Mouse (Mus musculus): ENCODE data around the gene Nid1.
A peak's percentile ranks its signal among the peaks of the same experiment; 100 is the strongest.
"Not testable (repeated sequence)": the region's sequence is repeated elsewhere in the genome, so short reads cannot be mapped to it uniquely, and the experiment has no call there.

The Nid1 gene

GRCm38 (mm10) chr13:13437460-13438015 lies at the start of gene Nid1:
TSS of gene Nid1 (plus strand) at chr13:13437551.
- DNase-seq (ENCODE audit: low read depth, low spot score) = not testable (repeated sequence)

DNA sequence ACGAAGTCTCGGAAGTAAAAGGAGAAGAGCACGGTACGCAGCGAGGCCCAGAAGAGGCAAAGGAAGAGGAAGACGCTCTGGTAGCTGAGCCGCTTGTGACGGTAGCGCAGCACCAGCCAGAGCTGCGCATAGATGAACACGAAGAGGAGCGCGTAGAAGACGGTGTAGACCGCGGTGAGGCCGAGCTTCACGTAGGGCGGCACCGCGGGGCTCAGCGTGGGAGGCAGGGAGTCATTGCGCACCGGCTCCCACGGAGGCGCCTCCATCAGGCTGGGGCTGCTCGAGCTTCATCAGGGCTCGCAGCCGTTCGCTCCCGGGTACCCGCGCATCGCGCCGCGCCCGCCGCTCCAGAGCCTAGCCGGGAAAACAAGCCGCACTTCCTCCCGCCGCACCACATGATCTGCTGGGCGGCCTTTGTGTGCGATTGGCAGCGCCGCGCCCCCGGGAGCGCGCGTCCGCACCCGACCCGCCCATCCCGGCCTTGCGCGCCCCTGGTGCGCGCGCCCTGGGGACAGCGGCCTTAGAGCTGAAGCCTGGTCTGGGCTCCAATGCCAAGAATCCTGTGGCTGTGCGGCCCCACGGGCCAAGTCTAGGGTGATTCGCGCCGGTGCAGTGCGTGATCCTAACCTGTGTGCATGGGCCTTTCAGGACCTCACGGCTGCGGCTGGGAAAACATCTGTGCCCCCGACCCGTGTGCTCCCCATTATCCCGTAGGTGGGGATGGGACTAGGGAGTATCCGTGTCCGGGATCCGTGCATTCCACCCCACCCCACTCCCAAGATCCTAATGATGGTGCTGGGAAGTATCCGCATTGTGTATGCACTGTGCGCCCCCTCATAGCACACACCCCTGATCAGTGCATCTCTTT lies 43.9 kb upstream of the Nid1 start, which contains the start of gene Gpr137b:
Gene Gpr137b, minus strand, starts transcription at position 787 of the 868 bp plus-strand sequence.
- peak; percentile 60 for DNase-seq (ENCODE audit: low read depth, low spot score)

DNA sequence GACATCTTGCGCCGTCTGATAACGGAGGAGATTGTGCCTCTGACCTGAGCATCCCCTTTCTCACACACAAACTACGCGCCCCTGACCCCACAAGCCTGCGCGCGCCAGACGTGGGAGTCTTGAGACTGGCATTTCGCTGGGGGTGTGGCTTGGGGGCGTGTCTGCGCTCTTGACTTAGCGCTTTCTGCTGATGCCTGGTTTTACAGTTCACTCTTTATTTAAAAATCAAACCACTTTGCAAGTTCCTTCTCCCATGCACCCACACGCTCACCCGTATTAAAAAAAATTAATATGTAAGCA lies 43.3 kb upstream of the Nid1 start:
- peak; percentile 69 for DNase-seq (ENCODE audit: low read depth, low spot score)

GRCm38 (mm10) chr13:13400851-13401250 lies 36.5 kb upstream of the Nid1 start:
- not testable (repeated sequence) for DNase-seq (ENCODE audit: low read depth, low spot score)

DNA sequence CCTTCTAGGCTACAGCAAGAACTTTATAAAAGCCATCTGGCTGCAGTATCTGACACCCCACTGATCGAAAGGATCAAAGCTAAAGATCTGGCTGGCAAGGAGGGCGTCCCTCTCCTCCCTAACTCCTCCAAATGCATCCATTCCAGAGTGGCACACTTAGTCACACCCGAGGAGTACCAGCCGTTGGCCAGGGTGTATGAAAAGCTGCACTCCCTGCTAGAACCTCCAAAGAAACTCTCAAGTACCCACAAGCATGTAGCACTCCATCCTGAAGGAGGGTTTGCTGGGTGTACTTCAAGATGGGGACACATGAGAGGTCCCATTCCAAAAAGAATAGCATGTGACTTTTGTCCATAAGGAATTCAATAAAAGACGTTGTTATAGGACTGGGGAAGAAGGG lies 34.5 kb upstream of the Nid1 start:
- DNase-seq (ENCODE audit: low read depth, low spot score) = not testable (repeated sequence)

DNA sequence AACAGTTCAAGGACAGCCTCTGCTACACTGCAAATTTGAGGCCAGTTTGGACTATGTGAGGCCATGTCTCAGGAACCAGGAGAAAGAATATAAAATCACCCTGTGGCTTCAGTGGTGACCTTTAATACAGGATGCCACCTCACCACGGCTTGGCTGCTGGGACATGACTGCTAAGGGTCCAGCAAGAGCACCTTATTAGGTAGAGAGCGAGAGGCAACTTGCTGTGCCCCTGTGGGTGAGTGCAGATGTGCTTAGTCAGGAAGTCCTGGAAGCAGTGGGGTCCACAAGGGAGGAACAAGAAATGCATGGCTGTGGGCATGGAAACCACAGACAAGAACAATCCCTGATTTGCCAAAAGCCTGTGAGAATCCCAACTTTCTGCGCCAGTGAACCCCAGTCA lies 34.0 kb upstream of the Nid1 start:
- DNase-seq (ENCODE audit: low read depth, low spot score) = not testable (repeated sequence)

DNA sequence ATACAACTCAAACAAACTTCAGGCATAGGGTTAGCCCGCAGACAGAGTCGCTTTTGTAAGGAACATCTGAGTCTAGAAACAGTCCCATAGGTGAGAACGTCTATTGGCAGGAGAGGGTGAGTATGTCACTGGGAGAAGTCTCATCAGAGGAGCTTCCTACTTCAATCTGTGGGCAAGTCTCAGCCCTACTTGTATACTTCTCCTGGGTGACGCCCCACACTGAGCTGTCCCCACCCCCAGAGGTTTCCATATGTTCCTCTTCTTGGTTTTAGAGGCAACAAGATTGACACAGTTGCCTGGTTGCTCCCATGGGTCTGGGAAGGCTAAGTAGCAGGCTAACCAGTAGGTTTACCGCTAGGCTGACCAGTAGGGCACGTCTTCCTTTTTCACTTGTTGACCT lies 33.5 kb upstream of the Nid1 start:
- DNase-seq (ENCODE audit: low read depth, low spot score) = not testable (repeated sequence)

DNA sequence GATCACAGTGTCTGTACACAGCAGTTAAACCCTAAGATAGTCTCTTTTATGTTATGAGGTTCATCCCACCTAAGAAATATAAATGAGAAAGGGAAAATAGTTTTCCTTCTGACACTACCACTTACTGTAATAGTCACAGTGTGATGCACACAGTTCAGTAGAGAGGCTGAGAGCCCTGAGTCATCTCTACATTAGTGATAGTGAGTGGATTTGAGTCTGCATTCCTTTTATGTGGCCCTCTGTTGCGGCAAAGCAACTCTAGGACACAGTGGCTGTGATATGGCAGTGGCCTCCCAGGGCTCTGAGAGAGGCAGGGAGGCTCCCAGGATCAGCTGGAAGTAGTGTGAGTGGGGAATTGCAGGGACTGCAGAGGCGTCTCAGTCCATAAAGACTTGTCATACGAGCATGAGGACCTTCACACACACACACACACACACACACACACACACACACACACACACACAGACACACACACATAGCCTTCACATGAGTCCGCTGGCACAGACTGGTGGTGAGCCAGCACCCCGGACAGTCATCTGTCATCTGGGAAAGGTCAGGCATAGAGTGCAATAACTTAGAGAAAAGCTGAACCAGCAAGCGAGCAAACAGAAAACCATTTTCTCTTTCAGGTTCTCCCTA lies 32.7 kb upstream of the Nid1 start:
- DNase-seq (ENCODE audit: low read depth, low spot score) = not testable (repeated sequence)

GRCm38 (mm10) chr13:13405511-13405910 lies 31.8 kb upstream of the Nid1 start:
- DNase-seq (ENCODE audit: low read depth, low spot score) = not testable (repeated sequence)

DNA sequence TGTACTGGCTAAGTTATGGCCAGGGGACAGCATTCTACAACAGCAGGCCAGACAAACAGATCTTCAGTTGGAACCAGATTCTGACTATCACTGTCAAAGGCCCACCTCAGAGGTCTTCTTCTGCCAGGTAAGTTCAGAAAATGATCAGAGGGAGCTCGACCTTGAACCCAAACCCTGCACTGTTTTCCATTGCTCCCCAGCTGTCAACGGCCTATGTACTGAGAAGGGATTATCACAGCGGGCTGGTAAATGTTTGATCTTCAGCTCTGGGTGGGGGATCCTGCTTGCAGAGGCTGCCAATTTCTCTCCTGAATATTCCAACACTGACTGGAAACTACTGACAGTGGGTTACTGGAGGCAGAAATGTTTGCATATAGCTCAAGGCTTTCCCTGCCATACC lies 23.1 kb upstream of the Nid1 start:
- no peak for DNase-seq (ENCODE audit: low read depth, low spot score)

DNA sequence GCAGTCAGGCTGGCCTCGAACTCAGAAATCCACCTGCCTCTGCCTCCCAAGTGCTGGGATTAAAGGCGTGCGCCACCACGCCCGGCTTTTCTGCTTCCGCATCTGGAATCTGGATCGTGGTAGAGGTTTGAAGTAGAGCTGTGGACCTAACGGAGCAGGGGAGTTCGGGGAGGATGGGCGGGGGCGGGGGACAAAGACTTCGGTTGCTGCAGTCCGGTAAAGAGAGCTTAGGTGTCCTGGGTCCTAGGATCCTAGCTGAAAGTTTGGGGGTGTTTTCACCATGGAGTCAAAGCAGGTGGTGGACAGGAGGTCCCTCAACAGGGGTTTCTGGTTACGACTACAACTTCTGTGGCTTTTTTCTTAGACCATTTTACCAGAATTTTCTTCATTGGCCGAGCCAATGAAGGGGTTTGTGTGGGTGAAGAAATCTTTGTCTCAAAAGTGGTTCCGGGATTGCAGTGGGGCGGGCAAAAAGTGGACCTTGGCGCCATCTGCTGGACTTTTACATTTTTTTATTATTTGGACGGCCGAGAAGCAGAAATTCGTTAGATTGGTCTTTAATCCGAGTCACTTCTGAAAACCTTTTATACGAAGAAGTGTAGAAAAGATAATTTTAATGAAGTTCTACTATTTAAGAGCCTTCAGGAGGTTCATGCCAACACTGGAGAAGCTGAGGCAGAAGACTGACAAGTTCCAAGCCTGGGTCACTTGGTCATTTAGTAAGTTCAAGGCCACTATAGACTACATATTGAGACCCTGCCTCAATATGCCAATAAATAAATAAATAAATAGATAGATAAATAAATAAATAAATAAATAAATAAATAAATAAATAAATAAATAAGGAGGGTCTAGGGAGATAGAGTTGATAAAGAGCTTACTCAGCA lies 22.0 kb upstream of the Nid1 start:
- peak; percentile 69 for DNase-seq (ENCODE audit: low read depth, low spot score)

GRCm38 (mm10) chr13:13416007-13416337 lies 21.4 kb upstream of the Nid1 start:
- DNase-seq (ENCODE audit: low read depth, low spot score) = not testable (repeated sequence)

- not testable (repeated sequence) for DNase-seq (ENCODE audit: low read depth, low spot score)
These were observed 18.5 kb upstream of the Nid1 start for GRCm38 (mm10) chr13:13418859-13419258.

- not testable (repeated sequence) for DNase-seq (ENCODE audit: low read depth, low spot score)
These were observed 14.1 kb upstream of the Nid1 start for GRCm38 (mm10) chr13:13423301-13423700.

DNA sequence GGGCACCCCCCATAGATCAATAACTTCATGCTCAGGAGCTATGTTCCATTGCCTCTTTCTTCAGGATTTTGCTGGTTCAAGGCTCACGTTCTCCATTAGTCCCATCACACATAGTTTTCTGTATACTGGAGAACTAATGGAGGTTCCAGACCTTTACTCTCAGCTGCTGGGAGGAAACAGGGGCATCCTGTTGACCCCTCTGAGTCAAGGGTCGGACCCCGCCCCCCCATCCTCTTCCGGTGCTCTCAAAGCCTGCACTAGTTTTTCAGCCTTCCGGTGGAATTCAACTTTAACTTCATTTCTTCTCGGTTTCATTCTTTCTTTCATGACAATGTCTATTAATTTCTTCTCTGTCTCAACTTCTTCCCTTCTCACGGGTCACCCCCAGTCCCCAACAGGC lies 1.2 kb upstream of the Nid1 start:
- DNase-seq (ENCODE audit: low read depth, low spot score) = not testable (repeated sequence)

DNA sequence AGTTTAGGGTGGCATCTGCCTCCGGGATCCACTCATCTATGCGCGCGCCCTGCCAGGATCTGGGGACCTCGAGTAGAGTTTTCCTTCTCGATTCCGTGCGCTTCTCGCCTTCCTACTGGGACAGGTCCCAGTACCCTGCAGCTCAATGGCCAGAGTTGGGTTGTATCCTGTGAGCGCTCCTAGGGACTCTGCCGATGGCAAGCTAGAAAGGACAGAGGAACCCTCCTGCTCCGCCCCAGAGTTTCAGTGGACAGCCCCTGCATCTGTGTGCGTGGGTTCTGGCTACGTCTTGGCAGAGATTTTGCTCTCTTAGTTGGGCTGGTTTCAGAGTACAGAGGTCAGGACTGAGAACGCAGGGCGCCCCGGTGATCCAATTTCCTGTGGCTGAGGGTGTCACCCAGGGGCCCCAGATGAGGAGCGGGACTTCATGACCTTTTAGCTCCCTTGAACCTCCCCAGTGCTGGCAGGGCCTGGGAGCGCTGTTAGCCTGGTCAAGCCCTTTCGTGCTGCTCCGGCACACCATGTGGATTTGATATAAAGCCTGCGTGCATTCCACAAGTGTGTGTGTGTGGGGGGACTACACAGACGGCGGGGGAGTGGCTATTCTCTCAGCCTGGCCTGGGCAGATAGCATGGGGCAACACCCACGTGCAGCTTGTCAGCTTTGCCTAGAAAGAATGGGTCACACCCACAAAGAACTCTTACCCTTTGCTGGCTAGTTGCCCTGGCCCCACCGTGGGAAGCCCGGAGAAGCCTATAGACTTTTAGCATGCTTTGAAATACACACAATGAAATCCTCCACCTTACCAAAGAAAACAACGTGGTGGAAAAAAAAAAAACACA lies 982 bp downstream of the Nid1 start:
- not testable (repeated sequence) for DNase-seq (ENCODE audit: low read depth, low spot score)

- DNase-seq (ENCODE audit: low read depth, low spot score) = not testable (repeated sequence)
These were observed 8.2 kb downstream of the Nid1 start for GRCm38 (mm10) chr13:13445601-13446000.

DNA sequence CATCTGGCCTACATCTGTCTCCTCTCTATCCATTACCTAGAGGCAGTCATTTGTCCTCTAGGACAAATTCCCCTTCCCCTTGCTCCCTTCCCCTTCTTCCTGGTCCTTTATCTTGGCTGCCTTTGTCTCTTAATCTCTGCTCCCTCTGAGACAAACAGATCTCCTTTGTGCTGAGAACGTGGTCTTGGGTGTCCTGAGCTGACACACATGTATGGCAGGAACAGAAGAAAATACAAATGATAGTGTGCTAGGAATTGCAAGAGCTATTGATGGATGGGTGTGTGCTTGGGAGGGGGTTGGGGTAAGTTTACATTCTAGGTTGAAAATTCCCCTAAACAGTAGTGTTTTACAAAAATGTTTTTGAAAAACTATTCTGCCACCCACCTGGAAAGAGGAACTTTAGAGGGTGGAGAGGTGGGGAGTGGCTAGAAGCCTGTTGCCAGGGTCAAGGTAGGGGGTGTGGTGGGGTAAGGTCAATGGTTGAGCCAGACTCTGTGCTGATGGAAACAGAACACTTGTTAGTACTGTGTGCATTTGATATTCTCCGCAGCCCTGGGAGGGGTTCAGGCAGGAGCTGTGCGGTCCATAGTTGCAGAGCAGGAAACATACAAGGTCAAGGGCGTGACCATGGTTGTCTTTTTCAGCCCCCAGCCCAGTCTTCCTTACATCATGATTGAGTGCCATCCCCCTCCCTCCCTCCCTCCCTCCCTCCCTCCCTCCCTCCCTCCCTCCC lies 9.5 kb downstream of the Nid1 start:
- not testable (repeated sequence) for DNase-seq (ENCODE audit: low read depth, low spot score)

DNA sequence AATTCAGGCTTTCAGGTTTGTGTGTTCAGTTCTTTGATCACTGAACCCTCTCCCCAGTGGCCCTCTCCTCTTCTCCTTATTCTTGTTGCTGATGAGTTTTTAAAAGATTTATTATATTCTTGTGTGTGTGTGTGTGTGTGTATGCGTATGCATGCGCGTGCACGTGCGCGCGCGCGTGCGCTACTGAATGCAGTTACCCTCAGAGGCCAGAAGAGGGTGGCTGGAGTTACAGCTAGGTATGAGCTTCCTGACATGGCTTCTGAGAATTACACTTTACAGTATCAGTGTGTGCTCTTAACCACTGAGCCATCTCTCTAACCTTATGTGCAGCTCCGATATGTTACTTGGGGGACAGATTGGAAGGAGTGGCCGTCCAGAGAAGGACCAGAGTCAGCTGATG lies 12.6 kb downstream of the Nid1 start:
- not testable (repeated sequence) for DNase-seq (ENCODE audit: low read depth, low spot score)

GRCm38 (mm10) chr13:13450931-13451330 lies 13.6 kb downstream of the Nid1 start:
- DNase-seq (ENCODE audit: low read depth, low spot score) = not testable (repeated sequence)
